Mouse (Mus musculus): ENCODE measurements around the gene Anks1b. TPM values are rescaled to one million over a fixed set of nuclear protein-coding genes. Genes with fewer than 3 reads are reported as not detected.

Gene Anks1b
- polyA plus RNA-seq, 1 experiment from 2014 or later: 0.84 TPM

GRCm38 (mm10) chr10:90828581-90829393 is 955.5 kb downstream of the Anks1b start:
- H3K4me3 ChIP-seq (ENCODE audit: low read depth, low read length): peak overlapping the region; percentile 56
- under 1% methylated on average over 49 of the region's 73 CpGs for WGBS (ENCODE audit: insufficient replicate concordance)
- peaks cover 60% of the 10 kb centered on the region for H3K27me3 ChIP-seq (ENCODE audit: control insufficient read depth, insufficient read depth, low read length)
- no peak; the same call in 1 of the 2 replicates for ATAC-seq (replicated peaks; ENCODE audit: insufficient number of reproducible peaks, low FRiP score, low TSS enrichment)
- no peaks in the 10 kb centered on the region for H3K4me1 ChIP-seq (ENCODE audit: control insufficient read depth, insufficient read depth, low read length)
- H3K9me3 ChIP-seq (replicated peaks; ENCODE audit: control insufficient read depth, low read length): no peaks in the 10 kb centered on the region
- H3K36me3 ChIP-seq (ENCODE audit: control insufficient read depth, insufficient read depth, low read length): no peaks in the 10 kb centered on the region
- H3K9ac ChIP-seq (ENCODE audit: low read depth, low read length): no peak overlapping the region
- peak overlapping the region; percentile 98 for H3K4me2 ChIP-seq
- no peak overlapping the region for H3K27ac ChIP-seq (ENCODE audit: low read depth, low read length)

DNA sequence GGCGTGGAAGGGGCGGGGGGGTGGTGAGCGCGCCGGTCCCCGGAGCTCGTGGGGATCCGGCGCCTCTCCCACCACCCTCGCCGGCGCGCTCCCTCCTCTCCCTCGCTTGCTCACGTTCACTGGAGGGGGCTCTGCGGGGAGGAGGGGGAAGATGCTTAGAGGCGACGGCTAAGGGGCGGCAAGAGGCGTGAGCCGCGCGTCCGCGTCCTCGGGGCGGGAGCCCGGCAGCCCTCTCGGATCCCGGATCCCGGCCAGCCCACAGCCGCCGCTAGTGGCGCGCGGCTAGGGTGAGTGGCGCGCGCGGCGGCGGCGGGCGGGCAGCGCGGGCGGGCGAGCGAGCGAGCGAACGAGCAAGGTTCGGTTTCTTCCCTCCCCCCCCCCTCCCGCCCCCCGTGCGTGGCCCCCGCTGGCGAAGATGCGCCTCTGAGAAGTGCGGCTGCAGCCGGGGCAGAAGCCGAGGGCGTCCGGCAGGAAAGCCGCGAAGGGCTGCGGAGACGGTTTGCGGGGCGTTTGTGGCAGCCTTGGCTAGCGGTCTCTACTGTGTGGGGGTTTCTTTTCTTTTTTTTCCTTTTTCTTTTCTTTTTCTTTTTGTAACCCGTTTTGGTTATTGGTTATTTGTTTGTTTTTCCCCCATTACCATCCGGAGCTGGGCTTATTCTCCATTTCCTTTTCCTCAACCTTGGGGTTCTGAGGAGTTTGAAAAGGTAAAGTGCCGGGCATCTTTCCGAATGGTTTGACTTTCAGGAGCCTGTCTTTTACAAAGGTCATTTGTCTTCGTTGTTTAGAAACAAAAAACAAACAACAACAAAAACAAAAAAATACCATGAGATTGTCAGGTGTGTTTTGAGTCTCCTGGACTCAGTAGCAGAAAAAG is 956.3 kb downstream of the Anks1b start:
- H3K36me3 ChIP-seq (ENCODE audit: control insufficient read depth, insufficient read depth, low read length): no peaks in the 10 kb centered on the region
- 2% methylated on average over 32 of the region's 76 CpGs for WGBS (ENCODE audit: insufficient replicate concordance)
- H3K27ac ChIP-seq (ENCODE audit: low read depth, low read length): no peak overlapping the region
- peaks cover 60% of the 10 kb centered on the region for H3K27me3 ChIP-seq (ENCODE audit: control insufficient read depth, insufficient read depth, low read length)
- H3K9me3 ChIP-seq (replicated peaks; ENCODE audit: control insufficient read depth, low read length): no peaks in the 10 kb centered on the region
- peak overlapping the region; percentile 56 for H3K4me3 ChIP-seq (ENCODE audit: low read depth, low read length)
- H3K4me2 ChIP-seq: peak overlapping the region; percentile 98
- no peak overlapping the region for H3K9ac ChIP-seq (ENCODE audit: low read depth, low read length)
- no peaks in the 10 kb centered on the region for H3K4me1 ChIP-seq (ENCODE audit: control insufficient read depth, insufficient read depth, low read length)
- no peak; the same call in 1 of the 2 replicates for ATAC-seq (replicated peaks; ENCODE audit: insufficient number of reproducible peaks, low FRiP score, low TSS enrichment)

DNA sequence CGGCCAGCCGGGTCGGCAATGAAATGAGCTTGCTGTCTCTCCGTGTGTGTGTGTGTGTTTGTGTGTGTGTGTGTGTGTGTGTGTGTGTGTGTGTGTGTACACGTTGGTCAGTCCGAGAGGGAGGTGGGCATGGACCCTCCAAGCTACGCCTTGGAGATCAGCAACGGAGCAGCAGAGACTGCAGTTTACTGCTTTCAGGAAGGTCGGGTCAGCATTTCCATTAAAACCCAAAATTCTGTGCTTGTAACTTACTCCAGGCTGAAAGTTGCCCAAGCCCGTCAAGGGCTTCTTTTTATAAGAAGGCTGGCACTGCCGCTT is 956.9 kb downstream of the Anks1b start:
- H3K4me2 ChIP-seq: no peak overlapping the region; the same call in 1 of the 2 replicates
- no peak for ATAC-seq (replicated peaks; ENCODE audit: insufficient number of reproducible peaks, low FRiP score, low TSS enrichment)
- H3K9me3 ChIP-seq (replicated peaks; ENCODE audit: control insufficient read depth, low read length): no peaks in the 10 kb centered on the region
- no peak overlapping the region for H3K9ac ChIP-seq (ENCODE audit: low read depth, low read length)
- WGBS (ENCODE audit: insufficient replicate concordance): 3% methylated on average over 11 of the region's 11 CpGs
- H3K4me3 ChIP-seq (ENCODE audit: low read depth, low read length): peak overlapping the region; percentile 56; the same call in 1 of the 2 replicates
- H3K27ac ChIP-seq (ENCODE audit: low read depth, low read length): no peak overlapping the region
- H3K4me1 ChIP-seq (ENCODE audit: control insufficient read depth, insufficient read depth, low read length): no peaks in the 10 kb centered on the region
- no peaks in the 10 kb centered on the region for H3K36me3 ChIP-seq (ENCODE audit: control insufficient read depth, insufficient read depth, low read length)
- H3K27me3 ChIP-seq (ENCODE audit: control insufficient read depth, insufficient read depth, low read length): peaks cover 60% of the 10 kb centered on the region

DNA sequence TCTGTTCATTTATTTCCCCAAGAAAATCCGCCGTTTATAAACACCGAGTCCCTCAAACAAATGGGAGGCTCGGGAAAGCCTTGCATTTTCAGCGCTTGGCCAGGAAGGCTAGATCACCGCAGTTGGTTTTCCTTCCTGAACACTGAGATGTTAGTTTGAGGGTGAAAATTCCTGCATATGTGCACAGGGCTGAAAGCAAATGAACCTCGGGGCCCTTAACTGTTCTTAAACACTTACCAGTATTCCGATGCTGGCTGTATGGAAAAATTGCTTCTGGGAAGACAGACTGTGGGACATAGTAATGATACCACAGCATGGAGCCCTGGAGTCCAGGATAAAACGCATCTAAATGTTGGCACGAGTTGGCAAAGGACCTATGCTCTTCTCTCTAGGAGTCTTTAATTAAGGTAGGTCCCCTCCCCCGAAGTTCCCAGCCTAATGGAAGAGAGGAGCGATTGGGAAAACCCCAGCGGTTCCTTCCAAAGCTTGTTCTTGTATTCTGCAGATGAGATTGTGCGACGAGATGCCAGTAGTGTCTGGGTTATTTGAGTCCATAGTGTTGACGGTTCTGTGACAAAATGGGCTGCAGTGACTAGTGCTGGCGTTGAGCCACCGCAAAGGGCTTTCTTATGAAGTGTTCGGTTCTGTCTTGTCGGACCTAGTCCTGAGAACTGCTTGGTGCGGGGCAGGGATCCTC is 957.4 kb downstream of the Anks1b start:
- Histone ChIP-seq H3K9ac (ENCODE audit: low read depth, low read length) (no peak overlapping the region), H3K27ac (ENCODE audit: low read depth, low read length) (no peak overlapping the region), H3K9me3 (replicated peaks; ENCODE audit: control insufficient read depth, low read length) (no peaks in the 10 kb centered on the region), H3K4me1 (ENCODE audit: control insufficient read depth, insufficient read depth, low read length) (no peaks in the 10 kb centered on the region), H3K27me3 (ENCODE audit: control insufficient read depth, insufficient read depth, low read length) (peaks cover 60% of the 10 kb centered on the region), H3K4me3 (ENCODE audit: low read depth, low read length) (no peak overlapping the region), H3K36me3 (ENCODE audit: control insufficient read depth, insufficient read depth, low read length) (no peaks in the 10 kb centered on the region), H3K4me2 (no peak overlapping the region)
- 4% methylated on average over 21 of the region's 21 CpGs for WGBS (ENCODE audit: insufficient replicate concordance)
- no peak for ATAC-seq (replicated peaks; ENCODE audit: insufficient number of reproducible peaks, low FRiP score, low TSS enrichment)

DNA sequence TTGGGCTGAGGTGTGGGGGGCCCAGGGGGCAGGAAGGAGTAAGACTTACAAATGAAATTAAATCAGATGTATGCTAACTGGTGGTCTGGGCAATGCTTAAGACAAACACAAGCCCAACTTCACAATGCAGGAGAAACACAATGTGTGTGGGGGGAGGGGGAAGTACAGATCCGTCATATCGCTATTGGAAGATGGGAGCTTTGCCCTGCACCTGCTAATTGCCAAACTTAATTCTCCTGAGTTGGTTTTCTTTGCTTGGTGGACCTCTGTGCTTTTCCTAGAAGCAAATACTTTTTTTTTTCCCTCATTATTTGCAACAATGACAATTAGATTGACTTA is 957.9 kb downstream of the Anks1b start:
- ATAC-seq (replicated peaks; ENCODE audit: insufficient number of reproducible peaks, low FRiP score, low TSS enrichment): no peak
- Histone ChIP-seq H3K4me1 (ENCODE audit: control insufficient read depth, insufficient read depth, low read length) (no peaks in the 10 kb centered on the region), H3K27me3 (ENCODE audit: control insufficient read depth, insufficient read depth, low read length) (peaks cover 60% of the 10 kb centered on the region), H3K4me2 (no peak overlapping the region), H3K27ac (ENCODE audit: low read depth, low read length) (no peak overlapping the region), H3K4me3 (ENCODE audit: low read depth, low read length) (no peak overlapping the region), H3K9ac (ENCODE audit: low read depth, low read length) (no peak overlapping the region), H3K36me3 (ENCODE audit: control insufficient read depth, insufficient read depth, low read length) (no peaks in the 10 kb centered on the region), H3K9me3 (replicated peaks; ENCODE audit: control insufficient read depth, low read length) (no peaks in the 10 kb centered on the region)
- WGBS (ENCODE audit: insufficient replicate concordance): 13% methylated on average over 2 of the region's 2 CpGs

DNA sequence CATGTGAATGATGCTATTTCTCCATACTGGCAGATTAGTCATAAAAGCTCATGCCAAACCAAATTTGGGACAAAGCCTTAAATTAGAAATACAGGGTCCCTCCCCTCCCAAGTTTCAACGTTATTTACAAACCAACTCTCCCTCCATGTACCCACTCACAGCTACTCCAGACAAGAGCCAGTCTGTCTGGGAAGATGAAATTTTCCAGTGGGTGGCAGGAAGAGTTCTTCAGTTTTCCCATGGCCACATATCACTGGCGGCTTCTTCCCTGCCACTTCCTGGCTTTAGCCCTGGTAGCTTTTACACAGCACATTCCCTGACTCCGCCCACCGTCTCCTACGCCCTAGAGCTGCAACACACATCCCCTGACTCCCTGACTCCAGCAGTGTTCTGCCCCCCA is 961.0 kb downstream of the Anks1b start:
- Histone ChIP-seq H3K4me1 (ENCODE audit: control insufficient read depth, insufficient read depth, low read length) (no peaks in the 10 kb centered on the region), H3K4me3 (ENCODE audit: low read depth, low read length) (no peak overlapping the region), H3K36me3 (ENCODE audit: control insufficient read depth, insufficient read depth, low read length) (no peaks in the 10 kb centered on the region), H3K9me3 (replicated peaks; ENCODE audit: control insufficient read depth, low read length) (no peaks in the 10 kb centered on the region), H3K9ac (ENCODE audit: low read depth, low read length) (no peak overlapping the region), H3K27me3 (ENCODE audit: control insufficient read depth, insufficient read depth, low read length) (peaks cover 30% of the 10 kb centered on the region), H3K4me2 (no peak overlapping the region), H3K27ac (ENCODE audit: low read depth, low read length) (no peak overlapping the region)
- no peak for ATAC-seq (replicated peaks; ENCODE audit: insufficient number of reproducible peaks, low FRiP score, low TSS enrichment)
- 25% methylated on average over 5 of the region's 5 CpGs for WGBS (ENCODE audit: insufficient replicate concordance)

- H3K9ac ChIP-seq (ENCODE audit: low read depth, low read length): no peak overlapping the region
- H3K27ac ChIP-seq (ENCODE audit: low read depth, low read length): no peak overlapping the region
- ATAC-seq (replicated peaks; ENCODE audit: insufficient number of reproducible peaks, low FRiP score, low TSS enrichment): no peak
- H3K36me3 ChIP-seq (ENCODE audit: control insufficient read depth, insufficient read depth, low read length): no peaks in the 10 kb centered on the region
- no peaks in the 10 kb centered on the region for H3K9me3 ChIP-seq (replicated peaks; ENCODE audit: control insufficient read depth, low read length)
- no peaks in the 10 kb centered on the region for H3K4me1 ChIP-seq (ENCODE audit: control insufficient read depth, insufficient read depth, low read length)
- no peak overlapping the region for H3K4me2 ChIP-seq
- no peak overlapping the region for H3K4me3 ChIP-seq (ENCODE audit: low read depth, low read length)
- peaks cover 25% of the 10 kb centered on the region for H3K27me3 ChIP-seq (ENCODE audit: control insufficient read depth, insufficient read depth, low read length)
These were observed 961.9 kb downstream of the Anks1b start for GRCm38 (mm10) chr10:90835195-90835594.

DNA sequence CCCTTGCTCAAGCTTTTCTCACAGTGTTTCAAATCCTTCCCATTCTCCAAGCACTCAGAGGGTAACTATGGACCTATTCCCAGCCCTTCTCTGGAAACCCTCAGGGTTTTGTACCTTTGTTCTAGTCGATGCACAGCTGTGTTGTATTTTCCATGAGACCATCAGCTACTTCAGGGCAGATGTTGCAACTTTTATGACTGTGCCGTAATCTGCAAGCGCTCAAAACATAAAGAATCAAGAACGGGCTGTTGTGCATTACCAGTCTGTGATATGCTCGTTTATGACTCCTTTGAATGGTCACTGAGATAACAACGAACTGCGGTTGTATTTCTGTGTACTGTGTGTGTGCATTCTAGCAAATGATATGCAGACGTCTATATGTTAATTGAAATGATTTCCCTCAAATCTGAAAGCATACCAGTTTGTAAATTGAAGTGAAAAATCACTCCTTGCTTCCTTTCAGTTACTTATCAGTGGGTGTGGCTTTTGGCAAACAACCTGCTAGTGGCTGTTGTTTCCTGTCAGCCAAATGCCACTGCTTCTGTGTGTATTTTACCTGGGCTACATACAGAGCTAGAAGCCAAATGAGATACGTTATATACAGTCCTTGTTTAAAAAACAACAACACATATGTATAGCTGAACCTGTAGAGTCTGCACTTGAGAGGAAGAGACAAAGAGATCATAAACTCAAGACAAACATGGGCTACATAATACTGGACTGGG is 966.5 kb downstream of the Anks1b start:
- Histone ChIP-seq H3K9ac (ENCODE audit: low read depth, low read length) (no peak overlapping the region), H3K36me3 (ENCODE audit: control insufficient read depth, insufficient read depth, low read length) (no peaks in the 10 kb centered on the region), H3K4me2 (no peak overlapping the region), H3K4me3 (ENCODE audit: low read depth, low read length) (no peak overlapping the region), H3K9me3 (replicated peaks; ENCODE audit: control insufficient read depth, low read length) (no peaks in the 10 kb centered on the region), H3K4me1 (ENCODE audit: control insufficient read depth, insufficient read depth, low read length) (no peaks in the 10 kb centered on the region), H3K27ac (ENCODE audit: low read depth, low read length) (no peak overlapping the region), H3K27me3 (ENCODE audit: control insufficient read depth, insufficient read depth, low read length) (no peaks in the 10 kb centered on the region)
- 79% methylated on average over 9 of the region's 9 CpGs for WGBS (ENCODE audit: insufficient replicate concordance)
- no peak for ATAC-seq (replicated peaks; ENCODE audit: insufficient number of reproducible peaks, low FRiP score, low TSS enrichment)
